Mouse (Mus musculus): Measurements from ENCODE around the gene Tnfrsf8. TPM values are rescaled to one million over a fixed set of nuclear protein-coding genes. Genes with fewer than 3 reads are reported as not detected.

Tnfrsf8 gene
- 0.35 TPM for polyA plus RNA-seq (2014; fragmentation: Illumina TruSeq; extraction: RNeasy Lipid Tissue Mini Kit (QIAGEN cat#74804); ENCODE audit: insufficient read depth, low read depth, low replicate concordance)

GRCm38 (mm10) chr4:145314836-145315467 lies at the start of gene Tnfrsf8:
TSS of gene Tnfrsf8 (minus strand) at chr4:145315164.

GRCm38 (mm10) chr4:145246173-145247011 lies 68.6 kb downstream of the Tnfrsf8 start, which contains the start of gene Tnfrsf1b:
TSS of gene Tnfrsf1b (minus strand) at chr4:145246870.

Other genes starting within 250 kb of the Tnfrsf8 start
- gene Vps13d, start 120.2 kb downstream of the Tnfrsf8 start, polyA plus RNA-seq (2014; fragmentation: Illumina TruSeq; extraction: RNeasy Lipid Tissue Mini Kit (QIAGEN cat#74804); ENCODE audit: insufficient read depth, low read depth, low replicate concordance) = 23.9 TPM
- gene Tnfrsf1b, start 68.3 kb downstream of the Tnfrsf8 start, polyA plus RNA-seq (2014; fragmentation: Illumina TruSeq; extraction: RNeasy Lipid Tissue Mini Kit (QIAGEN cat#74804); ENCODE audit: insufficient read depth, low read depth, low replicate concordance) = 18.9 TPM
- not detected for gene Zfp990, start 195.6 kb upstream of the Tnfrsf8 start, polyA plus RNA-seq (2014; fragmentation: Illumina TruSeq; extraction: RNeasy Lipid Tissue Mini Kit (QIAGEN cat#74804); ENCODE audit: insufficient read depth, low read depth, low replicate concordance)

Data from lung, adult 10 weeks (tissue).